Mouse (Mus musculus): ENCODE data around the gene Lrrc36. TPM values are rescaled to one million over a fixed set of nuclear protein-coding genes. Genes with fewer than 3 reads are reported as not detected.

Lrrc36 gene
- polyA plus RNA-seq, 1 experiment from 2014 or later = 0.09 TPM

GRCm38 (mm10) chr8:105409947-105410346, 3.4 kb upstream of the Lrrc36 start:
- H3K9ac ChIP-seq (ENCODE audit: low read depth, low read length) = no peak overlapping the region
- H3K4me2 ChIP-seq (ENCODE audit: low read depth, low read length) = no peak overlapping the region
- H3K4me1 ChIP-seq (ENCODE audit: control insufficient read depth, low read depth, low read length) = peaks cover 4% of the 10 kb centered on the region; the same call in 1 of the 2 replicates
- H3K27me3 ChIP-seq (ENCODE audit: control insufficient read depth, insufficient read depth, low read depth, low read length) = peaks cover 22% of the 10 kb centered on the region
- no peak overlapping the region for H3K4me3 ChIP-seq (ENCODE audit: low read depth, low read length)
- H3K27ac ChIP-seq (ENCODE audit: low read length) = no peak overlapping the region
- 91% methylated on average over 6 of the region's 6 CpGs for WGBS (ENCODE audit: insufficient replicate concordance)
- H3K9me3 ChIP-seq (replicated peaks; ENCODE audit: control insufficient read depth, low read length) = no peaks in the 10 kb centered on the region
- no peak for ATAC-seq (ENCODE audit: low read depth)
- no peaks in the 10 kb centered on the region for H3K36me3 ChIP-seq (ENCODE audit: control insufficient read depth, insufficient read depth)

- Histone ChIP-seq H3K36me3 (ENCODE audit: control insufficient read depth, insufficient read depth) (no peaks in the 10 kb centered on the region), H3K9me3 (replicated peaks; ENCODE audit: control insufficient read depth, low read length) (no peaks in the 10 kb centered on the region), H3K27ac (ENCODE audit: low read length) (no peak overlapping the region), H3K4me3 (ENCODE audit: low read depth, low read length) (no peak overlapping the region), H3K4me2 (ENCODE audit: low read depth, low read length) (no peak overlapping the region), H3K9ac (ENCODE audit: low read depth, low read length) (no peak overlapping the region), H3K27me3 (ENCODE audit: control insufficient read depth, insufficient read depth, low read depth, low read length) (peaks cover 12% of the 10 kb centered on the region), H3K4me1 (ENCODE audit: control insufficient read depth, low read depth, low read length) (no peaks in the 10 kb centered on the region)
- WGBS (ENCODE audit: insufficient replicate concordance) = 66% methylated on average over 2 of the region's 2 CpGs
- ATAC-seq (ENCODE audit: low read depth) = no peak
Measured at GRCm38 (mm10) chr8:105418992-105419391, 5.6 kb downstream of the Lrrc36 start.

GRCm38 (mm10) chr8:105419800-105420199, 6.4 kb downstream of the Lrrc36 start:
- WGBS (ENCODE audit: insufficient replicate concordance) = 79% methylated on average over 4 of the region's 4 CpGs
- H3K4me1 ChIP-seq (ENCODE audit: control insufficient read depth, low read depth, low read length) = no peaks in the 10 kb centered on the region
- no peaks in the 10 kb centered on the region for H3K9me3 ChIP-seq (replicated peaks; ENCODE audit: control insufficient read depth, low read length)
- H3K9ac ChIP-seq (ENCODE audit: low read depth, low read length) = no peak overlapping the region
- no peak overlapping the region for H3K4me3 ChIP-seq (ENCODE audit: low read depth, low read length)
- H3K27me3 ChIP-seq (ENCODE audit: control insufficient read depth, insufficient read depth, low read depth, low read length) = peaks cover 5% of the 10 kb centered on the region; the same call in 1 of the 2 replicates
- no peaks in the 10 kb centered on the region for H3K36me3 ChIP-seq (ENCODE audit: control insufficient read depth, insufficient read depth)
- H3K27ac ChIP-seq (ENCODE audit: low read length) = no peak overlapping the region
- ATAC-seq (ENCODE audit: low read depth) = no peak
- H3K4me2 ChIP-seq (ENCODE audit: low read depth, low read length) = no peak overlapping the region

GRCm38 (mm10) chr8:105422006-105422405, 8.6 kb downstream of the Lrrc36 start:
- peaks cover 3% of the 10 kb centered on the region; the same call in 1 of the 2 replicates for H3K27me3 ChIP-seq (ENCODE audit: control insufficient read depth, insufficient read depth, low read depth, low read length)
- H3K4me3 ChIP-seq (ENCODE audit: low read depth, low read length) = no peak overlapping the region
- H3K9ac ChIP-seq (ENCODE audit: low read depth, low read length) = no peak overlapping the region
- H3K27ac ChIP-seq (ENCODE audit: low read length) = no peak overlapping the region
- H3K9me3 ChIP-seq (replicated peaks; ENCODE audit: control insufficient read depth, low read length) = no peaks in the 10 kb centered on the region
- H3K4me1 ChIP-seq (ENCODE audit: control insufficient read depth, low read depth, low read length) = no peaks in the 10 kb centered on the region
- no peaks in the 10 kb centered on the region for H3K36me3 ChIP-seq (ENCODE audit: control insufficient read depth, insufficient read depth)
- no peak overlapping the region for H3K4me2 ChIP-seq (ENCODE audit: low read depth, low read length)
- 50% methylated on average over 1 of the region's 1 CpGs for WGBS (ENCODE audit: insufficient replicate concordance)
- ATAC-seq (ENCODE audit: low read depth) = no peak

GRCm38 (mm10) chr8:105426878-105427277, 13.5 kb downstream of the Lrrc36 start:
- Histone ChIP-seq H3K27me3 (ENCODE audit: control insufficient read depth, insufficient read depth, low read depth, low read length) (no peaks in the 10 kb centered on the region), H3K4me3 (ENCODE audit: low read depth, low read length) (no peak overlapping the region), H3K4me1 (ENCODE audit: control insufficient read depth, low read depth, low read length) (no peaks in the 10 kb centered on the region), H3K36me3 (ENCODE audit: control insufficient read depth, insufficient read depth) (no peaks in the 10 kb centered on the region), H3K27ac (ENCODE audit: low read length) (no peak overlapping the region), H3K4me2 (ENCODE audit: low read depth, low read length) (no peak overlapping the region), H3K9me3 (replicated peaks; ENCODE audit: control insufficient read depth, low read length) (no peaks in the 10 kb centered on the region), H3K9ac (ENCODE audit: low read depth, low read length) (no peak overlapping the region)
- ATAC-seq (ENCODE audit: low read depth) = no peak
- WGBS (ENCODE audit: insufficient replicate concordance) = 31% methylated on average over 6 of the region's 6 CpGs

- 52% methylated on average over 7 of the region's 7 CpGs for WGBS (ENCODE audit: insufficient replicate concordance)
- no peaks in the 10 kb centered on the region for H3K4me1 ChIP-seq (ENCODE audit: control insufficient read depth, low read depth, low read length)
Measured at GRCm38 (mm10) chr8:105431743-105432515, 18.6 kb downstream of the Lrrc36 start.

GRCm38 (mm10) chr8:105433021-105433420, 19.6 kb downstream of the Lrrc36 start:
- Histone ChIP-seq H3K27ac (ENCODE audit: low read length) (no peak overlapping the region), H3K4me2 (ENCODE audit: low read depth, low read length) (no peak overlapping the region), H3K36me3 (ENCODE audit: control insufficient read depth, insufficient read depth) (no peaks in the 10 kb centered on the region), H3K9ac (ENCODE audit: low read depth, low read length) (no peak overlapping the region), H3K4me1 (ENCODE audit: control insufficient read depth, low read depth, low read length) (no peaks in the 10 kb centered on the region), H3K9me3 (replicated peaks; ENCODE audit: control insufficient read depth, low read length) (no peaks in the 10 kb centered on the region), H3K27me3 (ENCODE audit: control insufficient read depth, insufficient read depth, low read depth, low read length) (peaks cover 6% of the 10 kb centered on the region; the same call in 1 of the 2 replicates), H3K4me3 (ENCODE audit: low read depth, low read length) (no peak overlapping the region)
- no peak for ATAC-seq (ENCODE audit: low read depth)
- 64% methylated on average over 6 of the region's 6 CpGs for WGBS (ENCODE audit: insufficient replicate concordance)

More at GRCm38 (mm10) chr8:105431743-105432515, 18.6 kb downstream of the Lrrc36 start:
- Histone ChIP-seq H3K9ac (ENCODE audit: low read depth, low read length) (no peak overlapping the region), H3K4me2 (ENCODE audit: low read depth, low read length) (no peak overlapping the region), H3K27ac (ENCODE audit: low read length) (no peak overlapping the region), H3K4me3 (ENCODE audit: low read depth, low read length) (no peak overlapping the region), H3K36me3 (ENCODE audit: control insufficient read depth, insufficient read depth) (no peaks in the 10 kb centered on the region), H3K9me3 (replicated peaks; ENCODE audit: control insufficient read depth, low read length) (no peaks in the 10 kb centered on the region), H3K27me3 (ENCODE audit: control insufficient read depth, insufficient read depth, low read depth, low read length) (peaks cover 6% of the 10 kb centered on the region; the same call in 1 of the 2 replicates)
- no peak for ATAC-seq (ENCODE audit: low read depth)

GRCm38 (mm10) chr8:105433511-105433910, 20.1 kb downstream of the Lrrc36 start:
- no peak for ATAC-seq (ENCODE audit: low read depth)
- H3K27me3 ChIP-seq (ENCODE audit: control insufficient read depth, insufficient read depth, low read depth, low read length) = peaks cover 6% of the 10 kb centered on the region; the same call in 1 of the 2 replicates
- no peak overlapping the region for H3K4me3 ChIP-seq (ENCODE audit: low read depth, low read length)
- no peaks in the 10 kb centered on the region for H3K36me3 ChIP-seq (ENCODE audit: control insufficient read depth, insufficient read depth)
- H3K9me3 ChIP-seq (replicated peaks; ENCODE audit: control insufficient read depth, low read length) = no peaks in the 10 kb centered on the region
- no peaks in the 10 kb centered on the region for H3K4me1 ChIP-seq (ENCODE audit: control insufficient read depth, low read depth, low read length)
- no peak overlapping the region for H3K27ac ChIP-seq (ENCODE audit: low read length)
- no peak overlapping the region for H3K9ac ChIP-seq (ENCODE audit: low read depth, low read length)
- no peak overlapping the region for H3K4me2 ChIP-seq (ENCODE audit: low read depth, low read length)
- WGBS (ENCODE audit: insufficient replicate concordance) = 55% methylated on average over 5 of the region's 5 CpGs

GRCm38 (mm10) chr8:105434136-105434535, 20.8 kb downstream of the Lrrc36 start:
- H3K27ac ChIP-seq (ENCODE audit: low read length) = no peak overlapping the region
- 60% methylated on average over 5 of the region's 5 CpGs for WGBS (ENCODE audit: insufficient replicate concordance)
- no peak for ATAC-seq (ENCODE audit: low read depth)
- H3K9me3 ChIP-seq (replicated peaks; ENCODE audit: control insufficient read depth, low read length) = no peaks in the 10 kb centered on the region
- H3K4me2 ChIP-seq (ENCODE audit: low read depth, low read length) = no peak overlapping the region
- no peaks in the 10 kb centered on the region for H3K4me1 ChIP-seq (ENCODE audit: control insufficient read depth, low read depth, low read length)
- no peak overlapping the region for H3K9ac ChIP-seq (ENCODE audit: low read depth, low read length)
- H3K4me3 ChIP-seq (ENCODE audit: low read depth, low read length) = no peak overlapping the region
- H3K36me3 ChIP-seq (ENCODE audit: control insufficient read depth, insufficient read depth) = no peaks in the 10 kb centered on the region
- H3K27me3 ChIP-seq (ENCODE audit: control insufficient read depth, insufficient read depth, low read depth, low read length) = peaks cover 6% of the 10 kb centered on the region; the same call in 1 of the 2 replicates
